Mouse (Mus musculus) B cell, adult 62 days (primary cell): ENCODE data around the gene Dmrtc1a. TPM values are rescaled to one million over a fixed set of nuclear protein-coding genes. Genes with fewer than 3 reads are reported as not detected.

ENCODE experiments used
- total RNA-seq: library from RNA; stranded (reverse); gene quantifications from 4 replicates; pipeline ENCODE4 v1.2.4, GENCODE M21; 2023

The Dmrtc1a gene
- not detected in 4 replicates for total RNA-seq

GRCm38 (mm10) chrX:102908587-102908986 lies at the start of gene Dmrtc1a, which contains the start of gene 1700011M02Rik:
Gene Dmrtc1a, minus strand, starts transcription at chrX:102908687.
Gene 1700011M02Rik, plus strand, starts transcription at chrX:102908905.

GRCm38 (mm10) chrX:102928072-102928471 lies 19.6 kb upstream of the Dmrtc1a start, which contains the start of gene 1700018G05Rik:
Gene 1700018G05Rik, plus strand, starts transcription at chrX:102928372.

GRCm38 (mm10) chrX:102867871-102868270 lies 40.6 kb downstream of the Dmrtc1a start, which contains the start of gene 1700031F05Rik:
Gene 1700031F05Rik, minus strand, starts transcription at chrX:102867971.

GRCm38 (mm10) chrX:102854516-102854915 lies 54.0 kb downstream of the Dmrtc1a start, which contains the start of gene Dmrtc1c2:
Gene Dmrtc1c2, minus strand, starts transcription at chrX:102854616.

Other genes with a start within 250 kb of the Dmrtc1a start
- gene Gm3880, start 221.7 kb downstream of the Dmrtc1a start, total RNA-seq, result not detected in 4 replicates
- gene Gm9112, start 201.1 kb downstream of the Dmrtc1a start, total RNA-seq, result not detected in 4 replicates
- not detected in 4 replicates for gene Dmrtc1b, start 200.8 kb downstream of the Dmrtc1a start, total RNA-seq
- gene Dmrtc1c1, start 105.7 kb downstream of the Dmrtc1a start, total RNA-seq, result not detected in 4 replicates
- gene Dmrtc1c2, start 54.1 kb downstream of the Dmrtc1a start, total RNA-seq, result not detected in 4 replicates
- gene 1700031F05Rik, start 40.7 kb downstream of the Dmrtc1a start, total RNA-seq, result not detected in 4 replicates
- not detected in 4 replicates for gene 1700011M02Rik, start 218 bp upstream of the Dmrtc1a start, total RNA-seq
- not detected in 4 replicates for gene 1700018G05Rik, start 19.7 kb upstream of the Dmrtc1a start, total RNA-seq